In genomic region chr7:36691617-36692016, GRCm38 (mm10) we compare ENCODE assay signal across 13 mouse cellular contexts. TPM values are rescaled to one million over a fixed set of nuclear protein-coding genes. Genes with fewer than 3 reads are reported as not detected.
A peak's percentile ranks its signal among the peaks of the same experiment; 100 is the strongest.
DNase-seq lines count a peak whose midpoint lies in the region; ATAC-seq and TF ChIP-seq lines count a peak whose summit lies in the region.
"Had no signal": no experiment of that assay in that cellular context is flagged by ENCODE, and none has a peak within 500 bp of the region (broad histone marks: within the 10 kb centered on the region; RNA-seq: fewer than 3 reads in every experiment).

No protein-coding gene starts in this region.

- DNase-seq in heart, postnatal 0 days (ENCODE audit: low spot score) = no peak
- peak; percentile 39 for DNase-seq in embryonic facial prominence, embryonic 10.5 days (ENCODE audit: low spot score)
- DNase-seq in hindbrain, embryonic 14.5 days (ENCODE audit: low spot score) = no peak
- DNase-seq in adrenal gland, postnatal 36 days = no peak
- DNase-seq in adrenal gland, postnatal 14 days = no peak
- DNase-seq: cerebellum, postnatal 25 days; kidney, postnatal 36 days; right cerebral cortex, postnatal 4 days had no signal

- H3K36me3 ChIP-seq in heart, postnatal 0 days (replicated peaks; ENCODE audit: control insufficient read depth, insufficient read depth, low read length) = no peaks in the 10 kb centered on the region
- no peaks in the 10 kb centered on the region for H3K36me3 ChIP-seq in heart, embryonic 11.5 days (ENCODE audit: control insufficient read depth, insufficient read depth, low read length)
- no peaks in the 10 kb centered on the region for H3K36me3 ChIP-seq in embryonic facial prominence, embryonic 10.5 days (replicated peaks)
- H3K36me3 ChIP-seq in hindbrain, embryonic 14.5 days (replicated peaks; ENCODE audit: control insufficient read depth, insufficient read depth) = no peaks in the 10 kb centered on the region
- H3K36me3 ChIP-seq in myocyte (ENCODE audit: control insufficient read depth, insufficient read depth) = no peaks in the 10 kb centered on the region
- H3K36me3 ChIP-seq: heart, embryonic 10.5 days had no signal

- H3K4me3 ChIP-seq in heart, postnatal 0 days (ENCODE audit: low read depth, low read length) = peak overlapping the region; percentile 8; the same call in 1 of the 2 replicates
- H3K4me3 ChIP-seq in heart, embryonic 11.5 days (ENCODE audit: low read depth, low read length) = no peak overlapping the region
- no peak overlapping the region for H3K4me3 ChIP-seq in embryonic facial prominence, embryonic 10.5 days
- H3K4me3 ChIP-seq in hindbrain, embryonic 14.5 days (replicated peaks; ENCODE audit: low read length) = no peak overlapping the region
- no peak overlapping the region for H3K4me3 ChIP-seq in myocyte
- H3K4me3 ChIP-seq: heart, embryonic 10.5 days had no signal

- no peak for TF ChIP-seq CTCF in heart, postnatal 0 days (IDR thresholded peaks at IDR 0.05; ENCODE audit: low read depth)

- H3K4me2 ChIP-seq in heart, postnatal 0 days (ENCODE audit: low read depth, low read length) = no peak overlapping the region
- no peak overlapping the region for H3K4me2 ChIP-seq in heart, embryonic 11.5 days
- H3K4me2 ChIP-seq in hindbrain, embryonic 14.5 days (replicated peaks) = peak overlapping the region; percentile 31; the same call in 1 of the 2 replicates
- H3K4me2 ChIP-seq in myocyte (ENCODE audit: low read depth) = peak overlapping the region; percentile 62

- TF ChIP-seq EP300 in heart, postnatal 0 days (IDR thresholded peaks at IDR 0.05; ENCODE audit: low read depth) = no peak

- ATAC-seq in heart, postnatal 0 days (ENCODE audit: insufficient read depth, low read depth) = no peak
- no peak for ATAC-seq in heart, embryonic 11.5 days (replicated peaks; ENCODE audit: insufficient number of reproducible peaks, low FRiP score, low TSS enrichment)
- no peak for ATAC-seq in hindbrain, embryonic 14.5 days (ENCODE audit: low FRiP score)
- ATAC-seq in frontal cortex, adult (ENCODE audit: low TSS enrichment) = no peak

- peaks cover 44% of the 10 kb centered on the region for H3K79me2 ChIP-seq in myocyte (ENCODE audit: control insufficient read depth, insufficient read depth)

- 4% methylated on average over 14 of the region's 14 CpGs for WGBS in heart, postnatal 0 days
- WGBS in heart, embryonic 11.5 days (ENCODE audit: insufficient replicate concordance) = 4% methylated on average over 14 of the region's 14 CpGs
- WGBS in embryonic facial prominence, embryonic 10.5 days = under 1% methylated on average over 14 of the region's 14 CpGs
- 1% methylated on average over 14 of the region's 14 CpGs for WGBS in hindbrain, embryonic 14.5 days

- peaks cover 68% of the 10 kb centered on the region for H3K27me3 ChIP-seq in heart, postnatal 0 days (ENCODE audit: control insufficient read depth, insufficient read depth, low read length)
- H3K27me3 ChIP-seq in heart, embryonic 11.5 days (ENCODE audit: control insufficient read depth, insufficient read depth, low read length) = peaks cover 75% of the 10 kb centered on the region
- H3K27me3 ChIP-seq in embryonic facial prominence, embryonic 10.5 days (replicated peaks; ENCODE audit: low read depth, poor library complexity, severe bottlenecking) = peaks cover 91% of the 10 kb centered on the region
- peaks cover 47% of the 10 kb centered on the region for H3K27me3 ChIP-seq in hindbrain, embryonic 14.5 days (ENCODE audit: control insufficient read depth, insufficient read depth, low read length)
- no peaks in the 10 kb centered on the region for H3K27me3 ChIP-seq in myocyte (ENCODE audit: control insufficient read depth, insufficient read depth, insufficient read length)

- H3K27ac ChIP-seq in heart, postnatal 0 days (ENCODE audit: low read depth) = no peak overlapping the region
- H3K27ac ChIP-seq in heart, embryonic 11.5 days (ENCODE audit: low read depth, low read length) = no peak overlapping the region
- H3K27ac ChIP-seq in embryonic facial prominence, embryonic 10.5 days (replicated peaks) = no peak overlapping the region
- no peak overlapping the region for H3K27ac ChIP-seq in hindbrain, embryonic 14.5 days
- H3K27ac ChIP-seq: heart, embryonic 10.5 days had no signal

- no peaks in the 10 kb centered on the region for H3K9me3 ChIP-seq in heart, postnatal 0 days (replicated peaks; ENCODE audit: control insufficient read depth, low read length)
- no peaks in the 10 kb centered on the region for H3K9me3 ChIP-seq in heart, embryonic 11.5 days (replicated peaks; ENCODE audit: control insufficient read depth, low read length)
- no peaks in the 10 kb centered on the region for H3K9me3 ChIP-seq in embryonic facial prominence, embryonic 10.5 days
- H3K9me3 ChIP-seq in hindbrain, embryonic 14.5 days (ENCODE audit: control insufficient read depth, low read length) = no peaks in the 10 kb centered on the region
- H3K9me3 ChIP-seq: heart, embryonic 10.5 days had no signal

- H3ac ChIP-seq in myocyte (ENCODE audit: control insufficient read depth, insufficient read length) = no peak overlapping the region

- no peak for TF ChIP-seq POLR2A in myocyte (IDR thresholded peaks at IDR 0.05; ENCODE audit: insufficient read length, low read depth)

- peaks cover 7% of the 10 kb centered on the region; the same call in 1 of the 2 replicates for H3K4me1 ChIP-seq in heart, postnatal 0 days (ENCODE audit: control insufficient read depth, insufficient read depth)
- peaks cover 4% of the 10 kb centered on the region; the same call in 1 of the 2 replicates for H3K4me1 ChIP-seq in heart, embryonic 11.5 days (ENCODE audit: control insufficient read depth, insufficient read depth, low read length)
- H3K4me1 ChIP-seq in embryonic facial prominence, embryonic 10.5 days = peaks cover 22% of the 10 kb centered on the region
- H3K4me1 ChIP-seq in hindbrain, embryonic 14.5 days (replicated peaks; ENCODE audit: control insufficient read depth, insufficient read depth, low read length) = peaks cover 18% of the 10 kb centered on the region

- H3K9ac ChIP-seq in heart, postnatal 0 days (replicated peaks; ENCODE audit: low read depth, low read length) = no peak overlapping the region
- no peak overlapping the region for H3K9ac ChIP-seq in heart, embryonic 11.5 days (ENCODE audit: low read depth, low read length)
- no peak overlapping the region for H3K9ac ChIP-seq in hindbrain, embryonic 14.5 days

TF ChIP-seq in myocyte, 11 proteins besides CTCF, POLR2A, EP300 and RAD21:
- TF ChIP-seq E2F4 (IDR thresholded peaks at IDR 0.05; ENCODE audit: insufficient read depth) (no peak), TCF3 (IDR thresholded peaks at IDR 0.05; ENCODE audit: insufficient read length, low read depth) (no peak), MAX (IDR thresholded peaks at IDR 0.05; ENCODE audit: low read depth) (no peak), USF1 (IDR thresholded peaks at IDR 0.05; ENCODE audit: low read depth) (no peak)

RNA-seq across cellular contexts. Expression of gene Tshz3, which starts 6.3 kb away (rescaled TPM):
- 0.62 and 1.3 TPM in 2 replicates for total RNA-seq in heart, postnatal 0 days (2014; rRNA removed; ENCODE audit: low replicate concordance)
- 1.3 TPM in 2 replicates for polyA plus RNA-seq in heart, postnatal 0 days (2015; fragmentation: Nextera tagmentation; extraction: Ambion mirVana)
- polyA plus RNA-seq in heart, embryonic 11.5 days (2014; fragmentation: Nextera tagmentation; extraction: Ambion mirVana) = 3.0 and 5.0 TPM in 2 replicates
- polyA plus RNA-seq in embryonic facial prominence, embryonic 10.5 days (2016; fragmentation: Nextera tagmentation; extraction: Ambion mirVana) = 4.0 and 5.0 TPM in 2 replicates
- polyA plus RNA-seq in hindbrain, embryonic 14.5 days (2014; fragmentation: Nextera tagmentation; extraction: Ambion mirVana) = 38.2 and 55.9 TPM in 2 replicates
- polyA plus RNA-seq in myocyte (2012; fragmentation: generic; extraction: Trizol) = 6.5 TPM
- total RNA-seq in adrenal gland, postnatal 36 days (2021) = 1 to 10 TPM; 4.4 to 4.6 TPM
- total RNA-seq in adrenal gland, postnatal 14 days (2021) = 5.3 and 5.8 TPM in 2 replicates
- total RNA-seq: megakaryocyte-erythroid progenitor cell, adult 5-6 weeks had no signal

Comparison
In these comparisons a context has a peak if more than half of its experiments do, and no peak if none do; other contexts are left out.
1. H3K4me2 ChIP-seq: peak in hindbrain, embryonic 14.5 days (single experiment) and myocyte (single experiment); none in heart, postnatal 0 days (single experiment) and heart, embryonic 11.5 days (single experiment).